Mouse (Mus musculus) heart, postnatal 36 days (tissue): Measurements from ENCODE around the gene Zic5. TPM values are rescaled to one million over a fixed set of nuclear protein-coding genes. Genes with fewer than 3 reads are reported as not detected.

Source experiments
- DNase-seq, 2 experiments: peaks; one replicate each; pipeline ENCODE4 v3.0.0; 2021 to 2022
- intact Hi-C: fragments of 180-260 bp; cut with DNase I; formaldehyde crosslinking; loops from one replicate; pipeline ENCODE4 v1.15.1; 2025
- total RNA-seq, 2 experiments: library from RNA; stranded (reverse); gene quantifications; 2 replicates each; pipeline ENCODE4 v1.2.3; 2021

The Zic5 gene
- total RNA-seq, 2 experiments from 2014 or later, result not detected

DNA sequence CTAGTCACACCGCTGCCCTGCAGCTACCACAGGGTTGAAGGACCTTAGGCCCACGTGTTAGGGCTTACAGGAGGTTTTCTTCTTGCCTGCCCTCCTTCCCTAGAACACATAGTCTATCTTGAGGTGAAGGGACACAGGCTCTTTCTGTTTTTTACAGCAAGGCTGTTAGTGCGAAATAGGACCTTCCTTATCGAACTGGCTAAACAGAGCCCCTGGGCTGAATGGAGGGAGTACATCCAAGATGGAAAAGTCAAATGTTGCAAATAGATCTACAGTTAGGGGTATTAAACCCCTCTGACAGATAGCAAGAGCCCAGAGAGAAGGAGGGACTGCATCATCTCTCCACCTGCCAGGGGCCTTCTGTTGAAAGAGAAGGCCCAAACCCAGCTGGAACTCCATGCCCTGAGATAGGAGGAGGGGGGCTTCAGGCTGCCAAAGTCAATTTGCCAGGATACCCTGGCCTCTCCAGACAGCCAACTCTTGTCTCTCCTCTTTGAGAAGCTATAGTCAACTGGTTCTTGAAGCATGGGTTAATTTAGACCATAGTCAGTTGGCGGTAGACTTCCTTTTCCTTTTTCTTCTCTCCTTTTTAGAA is 13.8 kb downstream of the Zic5 start:
- intact Hi-C loops, result no loop called here
- no peak for DNase-seq

- intact Hi-C loops, result no loop called here
- DNase-seq, result no peak
These were observed 14.7 kb downstream of the Zic5 start, which contains the start of gene Gm5089 for GRCm38 (mm10) chr14:122450496-122451382. Gene Gm5089, minus strand, starts transcription at chr14:122451115.

DNA sequence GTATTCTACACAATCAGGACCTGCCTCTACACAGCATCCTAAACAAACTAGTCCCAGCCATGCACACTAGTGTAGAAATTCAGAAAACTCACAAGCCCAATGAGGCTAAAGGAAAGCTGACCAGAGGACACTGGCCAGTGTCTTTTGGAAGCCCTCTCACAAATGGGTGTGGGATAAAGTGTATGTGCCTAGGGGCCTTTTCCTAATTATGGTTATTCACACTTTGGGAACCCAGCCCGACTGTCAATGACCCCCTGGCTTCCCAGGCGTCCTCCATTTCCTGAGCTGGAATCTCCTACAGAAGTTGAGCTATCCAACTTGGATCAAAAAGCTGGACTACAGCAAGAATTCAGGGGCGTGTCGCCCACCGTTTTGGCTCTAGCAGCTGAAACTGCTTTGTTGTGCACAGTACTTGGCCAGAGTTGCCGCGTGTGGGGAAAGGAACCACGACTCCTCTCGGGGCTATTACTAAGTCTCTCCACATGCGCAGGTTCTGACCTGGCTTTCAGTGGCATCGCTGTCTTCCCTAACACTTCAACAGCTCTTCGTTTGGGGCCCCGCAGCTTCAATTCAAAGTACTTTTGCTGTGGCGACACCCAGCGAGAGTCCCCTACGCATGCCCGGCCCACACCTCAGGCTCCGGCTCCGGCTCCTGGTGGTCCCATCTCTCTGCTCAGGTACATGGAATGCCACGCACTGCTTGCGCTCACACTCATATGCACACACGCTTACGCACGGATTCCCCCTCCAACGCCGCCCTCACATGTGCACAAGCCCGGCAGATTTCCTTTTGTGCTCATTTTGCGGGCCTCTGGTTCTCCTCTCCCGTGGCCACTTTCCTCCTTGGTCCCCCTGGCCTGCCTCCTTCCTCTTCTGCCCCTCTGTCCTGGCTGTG is 15.6 kb downstream of the Zic5 start:
- intact Hi-C loops, result no loop called here
- no peak for DNase-seq

DNA sequence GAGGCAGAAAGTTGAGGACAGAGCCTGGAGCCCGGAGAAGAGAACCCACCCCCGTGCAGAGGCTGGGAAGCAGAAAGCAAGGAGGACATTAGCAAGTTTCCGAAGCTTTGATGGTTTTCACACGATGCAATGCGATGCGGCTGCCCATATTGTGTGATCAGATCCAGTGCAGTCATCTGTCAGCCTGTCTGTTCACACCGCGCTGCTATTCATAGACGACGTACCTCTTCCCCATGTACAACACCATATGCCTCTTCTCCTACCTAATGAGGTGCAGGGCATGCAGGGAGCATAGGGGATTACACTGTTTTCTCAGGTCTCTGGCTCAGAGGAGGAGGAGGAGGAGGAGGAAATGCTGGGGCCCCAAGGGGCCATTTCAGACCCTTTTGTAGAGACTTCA is 28.6 kb downstream of the Zic5 start:
- intact Hi-C loops, result no loop called here
- no peak for DNase-seq

- DNase-seq, result no peak
- intact Hi-C loops, result no loop called here
These were observed 31.4 kb downstream of the Zic5 start for GRCm38 (mm10) chr14:122434039-122434438.

GRCm38 (mm10) chr14:122432558-122432957 is 32.9 kb downstream of the Zic5 start:
- no peak for DNase-seq
- intact Hi-C loops, result no loop called here

- DNase-seq, result no peak
- intact Hi-C loops, result no loop called here
These were observed 37.8 kb downstream of the Zic5 start for GRCm38 (mm10) chr14:122427654-122428053.

DNA sequence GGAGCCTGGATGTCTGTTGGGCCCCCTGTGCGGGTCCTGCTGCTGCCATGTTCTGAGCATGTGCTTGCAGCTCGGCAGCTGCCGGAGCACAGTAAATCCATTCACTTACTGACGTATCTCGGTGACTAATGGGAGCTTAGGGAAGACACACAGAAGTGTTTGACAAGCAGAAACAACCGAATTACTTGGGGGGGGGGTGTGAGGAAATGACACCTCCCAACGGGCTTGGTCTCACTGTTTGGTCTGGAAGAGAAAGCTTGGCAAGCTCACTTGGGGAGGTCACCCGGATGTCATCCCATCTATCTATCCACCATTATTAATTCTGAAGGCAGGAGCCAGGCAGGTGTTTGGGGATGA is 38.3 kb downstream of the Zic5 start:
- no peak for DNase-seq
- intact Hi-C loops, result no loop called here

- intact Hi-C loops, result no loop called here
- no peak for DNase-seq
These were observed 38.8 kb downstream of the Zic5 start for GRCm38 (mm10) chr14:122426529-122427203.

DNA sequence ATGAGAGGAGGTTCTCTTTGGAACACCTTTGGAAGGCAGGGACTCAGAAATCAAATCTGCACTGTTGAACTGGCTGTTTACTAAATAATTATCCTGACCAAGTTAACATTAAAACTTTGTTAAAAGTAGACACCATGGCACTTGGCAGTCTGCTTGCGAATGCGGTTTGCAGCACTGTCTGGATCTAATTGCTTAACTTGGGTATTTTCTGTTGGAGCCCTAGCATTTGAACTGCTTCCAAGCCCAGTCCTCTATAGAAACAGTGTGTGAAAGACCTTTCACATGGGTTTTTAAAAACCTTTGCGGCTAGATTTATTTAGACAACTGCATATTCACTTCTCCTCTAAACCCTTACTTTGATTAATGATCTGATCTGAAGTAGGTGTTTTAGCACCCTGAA is 41.0 kb downstream of the Zic5 start:
- DNase-seq, result no peak
- intact Hi-C loops, result no loop called here

GRCm38 (mm10) chr14:122416166-122416771 is 49.2 kb downstream of the Zic5 start:
- no peak for DNase-seq
- intact Hi-C loops, result no loop called here

GRCm38 (mm10) chr14:122414786-122415185 is 50.7 kb downstream of the Zic5 start:
- intact Hi-C loops, result no loop called here

DNA sequence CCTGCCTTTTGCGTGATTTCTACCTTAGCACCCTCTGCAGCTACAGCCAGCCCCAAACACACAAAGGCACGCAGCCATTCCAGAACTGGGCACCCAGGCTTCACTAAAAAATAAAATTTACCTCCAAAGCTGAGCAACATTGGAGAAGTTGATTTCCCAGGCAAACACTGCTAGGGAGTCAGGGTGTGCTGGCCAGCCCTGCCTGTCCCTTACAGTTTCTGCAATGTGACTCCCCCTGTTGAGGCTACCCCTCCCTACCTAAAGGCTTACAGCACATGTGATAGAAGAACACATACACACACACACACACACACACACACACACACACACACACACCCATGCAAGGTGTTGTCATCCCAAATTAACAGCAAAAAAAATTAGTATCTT is 51.9 kb downstream of the Zic5 start:
- DNase-seq, result no peak
- intact Hi-C loops, result no loop called here

More at GRCm38 (mm10) chr14:122414786-122415185, 50.7 kb downstream of the Zic5 start:
- no peak for DNase-seq

DNA sequence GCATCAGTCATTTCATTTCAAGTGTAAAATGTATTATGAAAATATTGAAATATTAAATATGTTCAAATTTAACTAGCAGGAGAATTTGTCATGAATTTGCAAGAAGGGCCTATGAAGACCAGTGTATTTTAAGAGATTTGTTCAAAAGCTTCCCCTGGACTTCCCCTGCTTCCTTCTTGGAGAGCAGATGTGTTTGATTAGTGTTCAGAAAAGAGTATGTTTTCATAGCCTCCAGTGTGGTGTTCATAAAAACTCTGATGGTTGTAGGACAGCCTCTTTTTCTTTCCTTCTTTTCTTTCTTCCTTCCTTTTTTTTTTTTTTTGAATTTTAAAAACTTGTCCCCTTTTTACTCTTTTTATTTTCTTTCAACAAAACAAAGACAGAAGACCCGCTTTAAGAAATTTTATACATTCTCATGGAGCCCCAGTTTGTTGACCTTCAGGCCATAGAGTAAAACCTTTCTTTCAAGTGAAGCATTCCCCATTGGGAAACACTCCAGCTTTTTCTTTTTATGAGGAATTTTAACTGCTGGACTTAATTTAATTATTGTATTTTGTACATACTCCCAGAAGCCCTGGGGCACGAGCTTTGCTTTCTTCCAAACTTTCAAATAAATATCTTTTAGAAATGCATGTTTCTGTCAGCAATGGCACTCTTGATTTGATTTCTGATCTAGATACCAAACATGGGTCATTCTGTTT is 52.5 kb downstream of the Zic5 start:
- intact Hi-C loops, result no loop called here
- DNase-seq, result no peak

Other genes with a start within 250 kb of the Zic5 start
- gene Gm5089, start 14.6 kb downstream of the Zic5 start, total RNA-seq, result not detected
- not detected for gene Zic2, start 9.8 kb upstream of the Zic5 start, total RNA-seq
- gene Gm10837, start 24.9 kb upstream of the Zic5 start, total RNA-seq, result not detected
- gene Pcca, start 68.6 kb upstream of the Zic5 start, total RNA-seq, result 10 to 100 TPM; 89.7 to 93.4 TPM